Comparison of ENCODE assay signal across 15 mouse cellular contexts in the genomic region with DNA sequence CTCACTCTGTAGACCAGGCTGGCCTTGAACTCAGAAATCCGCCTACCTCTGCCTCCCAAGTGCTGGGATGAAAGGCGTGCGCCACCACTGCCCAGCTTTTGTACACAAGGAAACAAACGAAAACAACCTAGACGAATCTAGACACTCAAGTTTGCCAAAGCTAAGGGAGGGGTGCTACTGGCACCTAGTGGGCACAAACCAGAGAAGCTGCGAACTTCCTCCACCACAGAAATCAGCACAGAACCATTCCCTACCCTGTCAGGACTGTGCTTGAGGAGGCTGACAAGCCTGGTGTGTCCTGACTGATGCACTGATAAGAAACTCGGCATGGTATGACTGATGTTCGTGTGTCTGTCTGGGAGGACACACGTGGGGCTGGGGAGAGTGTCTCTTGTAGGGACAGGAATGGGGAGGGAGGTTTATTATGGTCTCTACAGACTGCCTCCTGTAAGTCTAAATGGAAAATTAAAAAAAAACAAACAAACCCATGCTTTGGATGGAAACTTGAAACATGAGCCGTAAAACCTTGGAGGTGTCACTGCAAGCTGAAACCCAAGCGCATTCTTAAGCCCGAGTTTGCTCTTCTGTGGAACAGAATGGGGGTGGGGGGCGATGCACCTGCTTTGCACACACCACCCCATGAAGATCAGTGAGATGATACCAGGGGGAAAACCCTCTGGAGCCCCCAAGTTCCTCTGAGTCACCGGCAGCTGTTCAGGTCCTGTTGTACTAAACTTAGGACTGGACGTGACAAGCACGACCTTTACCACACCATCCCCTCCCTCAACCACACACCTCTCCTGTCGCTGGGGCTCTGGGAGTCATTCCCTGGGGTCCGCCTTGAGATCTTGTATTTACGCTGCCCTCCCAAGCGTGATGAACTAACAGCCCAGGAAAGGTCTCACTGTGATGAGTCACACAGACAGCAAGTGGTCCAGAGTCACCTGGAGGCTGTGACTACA. TPM values are rescaled to one million over a fixed set of nuclear protein-coding genes. Genes with fewer than 3 reads are reported as not detected.
DNase-seq lines count a peak whose midpoint lies in the region; ATAC-seq and TF ChIP-seq lines count a peak whose summit lies in the region.
"Had no signal": no experiment of that assay in that cellular context is flagged by ENCODE, and none has a peak within 500 bp of the region (broad histone marks: within the 10 kb centered on the region; RNA-seq: fewer than 3 reads in every experiment).

No protein-coding gene starts in this region.

- no peaks in the 10 kb centered on the region for H3K27me3 ChIP-seq in heart, postnatal 0 days (ENCODE audit: control insufficient read depth, insufficient read depth, low read length)
- no peaks in the 10 kb centered on the region for H3K27me3 ChIP-seq in lung, postnatal 0 days (replicated peaks; ENCODE audit: insufficient read depth, low read length)
- H3K27me3 ChIP-seq in forebrain, embryonic 12.5 days, result 0 out of 2 replicates have a peak, but pooled peaks cover 6% of the 10 kb centered on the region
- H3K27me3 ChIP-seq: heart, embryonic 15.5 days; stomach, embryonic 15.5 days had no signal

- peaks cover 11% of the 10 kb centered on the region for H3K4me1 ChIP-seq in heart, postnatal 0 days (ENCODE audit: control insufficient read depth, insufficient read depth)
- H3K4me1 ChIP-seq in lung, postnatal 0 days (ENCODE audit: insufficient read depth, low read depth, low read length), result no peaks in the 10 kb centered on the region; the same call in 1 of the 2 replicates
- H3K4me1 ChIP-seq in forebrain, embryonic 12.5 days, result peaks cover 13% of the 10 kb centered on the region

- no peak for DNase-seq in heart, postnatal 0 days (ENCODE audit: low spot score)
- no peak for DNase-seq in heart, postnatal 14 days
- no peak for DNase-seq in lung, postnatal 0 days (ENCODE audit: low spot score)
- no peak for DNase-seq in lung, postnatal 36 days
- peak; percentile 55 for DNase-seq in MN1 (ENCODE audit: low spot score)
- DNase-seq: adrenal gland, postnatal 36 days; kidney, adult 9 months had no signal

- no peak overlapping the region for H3K4me2 ChIP-seq in heart, postnatal 0 days (ENCODE audit: low read depth, low read length)
- H3K4me2 ChIP-seq in lung, postnatal 0 days (replicated peaks; ENCODE audit: low read depth, low read length), result no peak overlapping the region
- no peak overlapping the region for H3K4me2 ChIP-seq in forebrain, embryonic 12.5 days
- H3K4me2 ChIP-seq: heart, embryonic 15.5 days; stomach, embryonic 15.5 days had no signal

- WGBS in heart, postnatal 0 days, result 64% methylated on average over 20 of the region's 20 CpGs
- 60% methylated on average over 20 of the region's 20 CpGs for WGBS in lung, postnatal 0 days
- WGBS in forebrain, embryonic 12.5 days, result 79% methylated on average over 20 of the region's 20 CpGs

- intact Hi-C loops in heart, postnatal 14 days (cut with DNase I), result no loop called here

- H3K9ac ChIP-seq in heart, postnatal 0 days (replicated peaks; ENCODE audit: low read depth, low read length), result no peak overlapping the region
- no peak overlapping the region for H3K9ac ChIP-seq in lung, postnatal 0 days (replicated peaks; ENCODE audit: low read depth)
- no peak overlapping the region for H3K9ac ChIP-seq in forebrain, embryonic 12.5 days
- H3K9ac ChIP-seq: heart, embryonic 15.5 days; stomach, embryonic 15.5 days had no signal

- TF ChIP-seq CTCF in heart, postnatal 0 days (IDR thresholded peaks at IDR 0.05; ENCODE audit: low read depth), result peak; percentile 55
- TF ChIP-seq CTCF in lung, postnatal 0 days (IDR thresholded peaks at IDR 0.05), result peak; percentile 46

- H3K36me3 ChIP-seq in heart, postnatal 0 days (replicated peaks; ENCODE audit: control insufficient read depth, insufficient read depth, low read length), result peaks cover 30% of the 10 kb centered on the region
- peaks cover 11% of the 10 kb centered on the region; the same call in 1 of the 2 replicates for H3K36me3 ChIP-seq in lung, postnatal 0 days (ENCODE audit: insufficient read depth, low read length)
- peaks cover 9% of the 10 kb centered on the region for H3K36me3 ChIP-seq in forebrain, embryonic 12.5 days (replicated peaks)
- H3K36me3 ChIP-seq: heart, embryonic 15.5 days had no signal

- no peaks in the 10 kb centered on the region for H3K9me3 ChIP-seq in heart, postnatal 0 days (replicated peaks; ENCODE audit: control insufficient read depth, low read length)
- H3K9me3 ChIP-seq in lung, postnatal 0 days (ENCODE audit: low read length), result no peaks in the 10 kb centered on the region
- no peaks in the 10 kb centered on the region for H3K9me3 ChIP-seq in forebrain, embryonic 12.5 days
- H3K9me3 ChIP-seq: embryonic facial prominence, embryonic 10.5 days; heart, embryonic 15.5 days; stomach, embryonic 15.5 days had no signal

- H3K4me3 ChIP-seq in heart, postnatal 0 days (ENCODE audit: low read depth, low read length), result no peak overlapping the region
- no peak overlapping the region for H3K4me3 ChIP-seq in lung, postnatal 0 days (ENCODE audit: low read depth, low read length)
- no peak overlapping the region for H3K4me3 ChIP-seq in forebrain, embryonic 12.5 days (replicated peaks)
- H3K4me3 ChIP-seq: embryonic facial prominence, embryonic 10.5 days; heart, embryonic 15.5 days; myocyte; stomach, embryonic 15.5 days had no signal

- no peak for ATAC-seq in heart, postnatal 0 days (ENCODE audit: insufficient read depth, low read depth)
- ATAC-seq in lung, postnatal 0 days, result no peak
- peak; percentile 56 for ATAC-seq in inflammation-experienced regulatory T-cells, adult 6 months
- ATAC-seq in erythroblast, adult 5-6 weeks (replicated peaks; ENCODE audit: low FRiP score, poor library complexity, severe bottlenecking), result no peak
- ATAC-seq in forebrain, embryonic 12.5 days (ENCODE audit: low FRiP score), result no peak

- no peak overlapping the region for H3K27ac ChIP-seq in heart, postnatal 0 days (ENCODE audit: low read depth)
- no peak overlapping the region for H3K27ac ChIP-seq in lung, postnatal 0 days (ENCODE audit: low read length)
- H3K27ac ChIP-seq in forebrain, embryonic 12.5 days, result no peak overlapping the region
- H3K27ac ChIP-seq: embryonic facial prominence, embryonic 10.5 days; heart, embryonic 15.5 days; stomach, embryonic 15.5 days had no signal

- TF ChIP-seq EP300 in heart, postnatal 0 days (IDR thresholded peaks at IDR 0.05; ENCODE audit: low read depth), result no peak
- no peak for TF ChIP-seq EP300 in lung, postnatal 0 days (IDR thresholded peaks at IDR 0.05)

RNA-seq across cellular contexts. Expression of gene Stambp, which starts 3.3 kb away (rescaled TPM):
- 1.2 and 1.5 TPM in 2 replicates for total RNA-seq in heart, postnatal 0 days (2014; rRNA removed; ENCODE audit: low replicate concordance)
- 22.9 and 24.6 TPM in 2 replicates for polyA plus RNA-seq in heart, postnatal 0 days (2015; fragmentation: Nextera tagmentation; extraction: Ambion mirVana)
- 10 to 100 TPM; 13.4 to 13.7 TPM for total RNA-seq in heart, postnatal 14 days (2021)
- polyA plus RNA-seq in lung, postnatal 0 days (2015; fragmentation: Nextera tagmentation; extraction: Ambion mirVana), result 30.7 TPM in 2 replicates
- 10 to 100 TPM; 30.8 to 48.3 (median 33.1) TPM for polyA plus RNA-seq in inflammation-experienced regulatory T-cells, adult 6 months (2017; shearing (Covaris generic))
- total RNA-seq in erythroblast, adult 5-6 weeks (2015; ENCODE audit: low replicate concordance), result 9.8 and 17.7 TPM in 2 replicates
- 2.5 and 4.3 TPM in 2 replicates for total RNA-seq in erythroblast, adult 5-6 weeks (2017; ENCODE audit: low replicate concordance)
- 27.7 and 28.8 TPM in 2 replicates for polyA plus RNA-seq in forebrain, embryonic 12.5 days (2016; fragmentation: Nextera tagmentation; extraction: Ambion mirVana)

RNA-seq across cellular contexts. Expression of gene Actg2, which starts 33.1 kb away (rescaled TPM):
- total RNA-seq in heart, postnatal 0 days (2014; rRNA removed; ENCODE audit: low replicate concordance), result 15.0 and 831 TPM in 2 replicates
- 7.0 and 9.9 TPM in 2 replicates for polyA plus RNA-seq in heart, postnatal 0 days (2015; fragmentation: Nextera tagmentation; extraction: Ambion mirVana)
- total RNA-seq in heart, postnatal 14 days (2021), result 1 to 10 TPM; 3.2 to 5.1 TPM
- 107 and 121 TPM in 2 replicates for polyA plus RNA-seq in lung, postnatal 0 days (2015; fragmentation: Nextera tagmentation; extraction: Ambion mirVana)
- 10 to 100 TPM; 25.8 to 52.0 (median 35.3) TPM for polyA plus RNA-seq in inflammation-experienced regulatory T-cells, adult 6 months (2017; shearing (Covaris generic))
- not detected in 2 replicates for total RNA-seq in erythroblast, adult 5-6 weeks (2015; ENCODE audit: low replicate concordance)
- not detected in 2 replicates for total RNA-seq in erythroblast, adult 5-6 weeks (2017; ENCODE audit: low replicate concordance)
- polyA plus RNA-seq in forebrain, embryonic 12.5 days (2016; fragmentation: Nextera tagmentation; extraction: Ambion mirVana), result 2.2 and 4.3 TPM in 2 replicates
- total RNA-seq: left cerebral cortex, postnatal 36 days had no signal
